Mouse (Mus musculus): ENCODE data around the gene March1.

Gene March1

GRCm38 (mm10) chr8:66022815-66023214, 405.1 kb downstream of the March1 start:
- no peak for DNase-seq

DNA sequence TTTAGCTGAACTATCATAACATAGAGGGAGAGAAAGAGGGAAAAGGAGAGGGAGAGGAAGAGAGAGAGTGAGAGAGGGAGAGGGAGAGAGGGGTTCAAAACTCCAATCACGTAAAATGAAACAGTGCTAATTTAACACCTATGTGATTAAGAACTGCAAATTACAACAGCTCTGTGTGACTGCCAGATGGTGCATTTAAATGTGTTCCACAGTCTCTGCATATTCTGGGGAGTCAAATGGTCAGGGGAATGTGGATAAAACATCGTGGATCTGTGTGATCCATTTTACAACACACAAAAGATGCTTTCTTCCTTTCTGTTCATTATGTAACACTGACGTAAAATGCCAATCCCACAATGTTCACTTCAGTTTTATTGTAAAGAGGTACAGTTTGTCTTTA, 416.0 kb downstream of the March1 start:
- DNase-seq: no peak

DNA sequence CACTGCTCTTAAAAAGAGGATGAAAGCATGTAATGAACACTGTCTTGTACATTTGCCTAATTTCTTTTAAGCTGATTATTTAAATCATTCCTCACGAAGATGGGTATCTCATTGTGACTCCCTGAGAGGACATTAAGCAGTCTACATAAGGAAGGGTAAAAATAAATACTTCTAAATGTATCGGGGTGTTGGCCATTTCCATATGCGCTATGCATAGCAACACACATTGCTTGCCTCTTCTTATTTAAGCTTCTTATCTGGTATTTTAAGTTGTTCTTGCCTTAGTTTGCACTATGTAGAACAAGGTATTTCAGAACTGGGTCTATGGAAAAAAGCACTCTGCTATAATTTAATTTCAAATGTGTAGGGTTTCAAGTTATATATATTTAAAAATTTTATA, 416.7 kb downstream of the March1 start:
- DNase-seq: no peak

- DNase-seq: no peak
Observed at GRCm38 (mm10) chr8:66094152-66094551, 476.5 kb downstream of the March1 start.

DNA sequence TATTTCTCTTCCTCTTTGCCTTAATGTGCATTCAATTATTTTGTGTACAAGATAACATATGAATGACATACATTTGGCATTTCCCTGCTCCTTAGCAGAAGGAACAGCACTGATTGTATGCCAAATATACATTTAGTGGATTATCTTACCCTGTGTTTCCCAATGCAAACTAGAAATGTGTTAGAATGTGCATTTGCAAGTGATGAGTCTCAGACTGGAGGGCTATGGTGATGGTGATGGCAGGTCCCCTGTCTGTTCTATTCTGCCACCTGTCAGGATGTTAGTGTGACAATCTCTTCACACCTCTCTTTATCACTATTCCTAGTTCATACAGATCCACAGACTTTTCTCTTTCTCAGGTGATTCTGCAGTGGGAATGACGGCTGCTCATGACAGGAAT, 480.4 kb downstream of the March1 start:
- no peak for DNase-seq

GRCm38 (mm10) chr8:66119294-66119693, 501.6 kb downstream of the March1 start:
- DNase-seq: no peak

DNA sequence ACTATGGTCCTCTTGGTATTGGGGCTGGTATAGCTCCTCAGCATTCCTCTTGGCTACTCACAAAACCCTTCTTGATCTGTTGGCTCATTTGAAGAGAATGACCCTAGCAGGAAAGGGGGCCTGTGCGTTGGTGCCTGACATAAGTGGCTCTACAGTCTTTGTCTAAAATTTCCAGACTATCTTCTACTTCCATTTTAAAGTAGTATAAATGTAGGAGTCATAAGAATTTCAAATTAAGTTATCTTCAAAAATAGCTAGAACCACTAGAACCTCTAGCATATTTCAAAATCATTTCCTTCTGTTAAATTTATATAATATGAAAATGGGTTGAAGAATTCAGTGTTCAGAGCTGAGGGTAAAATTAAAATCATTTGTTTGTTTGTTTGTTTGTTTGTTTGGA, 541.9 kb downstream of the March1 start:
- DNase-seq: no peak

GRCm38 (mm10) chr8:66166835-66167234, 549.1 kb downstream of the March1 start:
- DNase-seq: no peak

DNA sequence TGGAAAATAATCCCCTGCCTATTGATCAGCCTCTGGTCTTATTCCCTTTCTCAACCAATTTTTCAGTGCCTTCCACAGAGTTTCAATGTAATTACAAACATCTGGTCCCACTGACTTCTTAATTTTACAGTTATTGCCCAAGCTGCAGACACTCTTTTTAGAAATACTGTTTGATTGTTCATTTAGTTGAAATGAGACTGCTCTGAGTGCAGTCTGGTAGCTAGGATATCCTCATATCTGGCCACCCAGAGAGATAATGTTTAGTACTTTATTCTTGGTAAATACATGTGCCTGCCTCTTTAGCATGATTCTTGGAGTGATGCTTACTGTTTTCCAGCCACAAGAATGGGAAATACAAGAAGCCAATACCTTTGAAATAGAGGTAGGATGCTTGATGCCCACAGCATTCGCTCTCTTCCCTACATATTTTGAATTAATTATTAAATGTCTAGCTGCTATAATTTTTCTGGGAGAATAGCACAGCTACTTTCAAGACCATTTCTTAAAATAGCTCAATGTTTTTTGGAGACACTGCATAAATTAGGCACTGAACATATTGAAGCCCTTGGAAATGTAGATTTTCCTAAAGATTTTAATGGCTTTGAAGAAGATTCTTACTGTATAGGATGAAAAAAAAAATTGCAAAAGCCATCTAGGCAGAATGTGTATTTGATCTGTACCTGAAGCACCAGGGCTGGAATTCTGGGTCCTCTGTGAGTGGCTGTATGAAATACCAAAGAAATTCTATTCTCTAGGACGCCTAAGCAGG, 549.9 kb downstream of the March1 start:
- no peak for DNase-seq

DNA sequence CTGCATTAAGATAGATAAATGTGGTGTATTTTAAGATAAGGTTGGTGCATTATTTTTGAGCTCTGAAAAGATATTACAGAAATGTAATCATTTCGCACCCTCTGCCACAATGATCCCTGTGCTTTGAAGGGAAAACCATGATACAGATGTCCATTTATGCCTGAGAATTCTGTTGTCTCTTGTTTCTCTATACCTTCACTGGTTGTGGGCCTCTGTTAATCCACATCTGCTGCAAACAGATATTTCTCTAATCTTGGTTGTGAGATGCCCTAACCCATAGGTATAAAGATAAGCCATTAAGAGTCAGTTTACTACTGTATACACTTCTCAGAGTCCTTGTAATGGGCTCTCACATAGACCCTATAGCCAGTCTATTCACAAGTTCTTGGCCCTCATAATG, 561.6 kb downstream of the March1 start:
- DNase-seq: no peak

DNA sequence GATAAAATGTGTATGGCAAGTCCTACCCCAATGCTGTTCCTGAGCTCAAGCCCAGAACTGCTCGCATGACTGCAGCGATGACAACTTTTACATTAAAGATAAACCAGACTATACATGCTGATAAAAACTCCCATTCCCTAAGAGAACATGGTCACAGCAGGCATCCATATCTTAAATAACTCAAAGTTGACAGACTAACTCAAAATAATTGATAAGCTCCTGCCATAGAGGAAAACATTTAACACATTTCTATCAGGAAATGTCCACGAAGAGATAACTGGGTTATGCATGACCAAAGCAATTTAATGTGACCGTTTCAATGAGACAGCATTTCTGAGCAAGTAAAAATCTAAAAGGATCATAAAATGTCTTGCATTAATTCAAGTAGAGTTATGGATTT, 563.6 kb downstream of the March1 start:
- DNase-seq: no peak

GRCm38 (mm10) chr8:66182257-66182656, 564.6 kb downstream of the March1 start:
- DNase-seq: no peak

GRCm38 (mm10) chr8:66183454-66183853, 565.8 kb downstream of the March1 start:
- DNase-seq: no peak

- DNase-seq: no peak
Observed at GRCm38 (mm10) chr8:66185226-66185625, 567.5 kb downstream of the March1 start.

DNA sequence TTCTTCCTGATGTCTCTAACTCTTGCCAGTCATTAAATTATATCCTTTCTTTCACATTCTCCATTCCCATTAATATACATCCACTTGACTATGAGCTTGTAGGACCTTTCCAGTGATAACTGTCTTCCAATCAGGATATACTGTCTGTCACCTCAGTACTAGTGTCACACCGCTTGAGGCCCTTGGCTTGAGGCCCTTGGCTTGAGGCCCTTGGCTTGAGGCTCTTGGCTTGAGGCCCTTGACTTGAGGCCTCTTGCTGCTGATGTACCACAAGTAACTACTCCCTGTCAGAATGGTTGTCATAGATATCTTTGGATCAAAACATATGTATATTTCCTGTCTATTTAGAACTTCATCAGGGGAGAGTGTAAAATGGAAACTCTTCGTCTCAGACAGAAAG, 576.7 kb downstream of the March1 start:
- DNase-seq: no peak

DNA sequence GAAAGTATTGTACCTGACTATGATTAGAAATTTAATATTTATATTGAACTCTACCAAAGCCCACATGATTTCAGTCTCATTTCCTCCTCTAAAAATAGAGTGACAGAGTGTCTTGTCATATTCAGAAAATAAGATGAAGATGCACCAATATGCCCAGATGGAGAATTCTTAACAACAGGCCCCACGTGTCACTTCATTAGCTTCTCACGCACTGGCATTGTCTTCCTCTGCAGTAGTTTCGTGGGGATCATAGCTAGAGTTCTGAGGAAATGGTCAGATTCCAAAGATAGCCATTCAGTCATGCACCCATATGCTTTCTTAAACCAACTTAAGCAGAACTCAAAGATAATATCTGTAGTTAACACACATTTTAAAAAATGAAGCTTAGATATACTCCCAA, 582.5 kb downstream of the March1 start:
- no peak for DNase-seq

- no peak for DNase-seq
Observed at GRCm38 (mm10) chr8:66203814-66204438, 586.2 kb downstream of the March1 start.

DNA sequence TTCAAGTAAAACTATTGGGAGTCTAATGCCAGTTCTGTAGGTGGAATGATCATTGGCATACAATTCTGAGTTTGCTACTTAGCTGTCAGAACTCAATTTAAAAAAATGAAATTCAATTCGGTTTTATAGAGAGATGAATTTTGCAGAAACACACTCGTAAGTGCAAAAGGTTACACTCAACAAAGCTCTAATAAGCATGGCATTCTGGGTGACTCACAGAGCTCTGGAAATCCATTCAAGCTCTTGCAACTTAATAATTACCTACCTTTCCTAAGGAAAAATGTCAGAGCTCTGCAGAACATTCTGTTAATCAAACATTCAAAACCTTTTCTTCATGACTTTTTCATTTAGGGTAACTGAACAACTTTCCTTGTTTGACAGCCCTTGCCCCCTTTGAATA, 591.9 kb downstream of the March1 start:
- DNase-seq: no peak

- no peak for DNase-seq
Observed at GRCm38 (mm10) chr8:66210294-66210693, 592.6 kb downstream of the March1 start.

- DNase-seq: no peak
Observed at GRCm38 (mm10) chr8:66219974-66220373, 602.3 kb downstream of the March1 start.

GRCm38 (mm10) chr8:66229931-66230330, 612.2 kb downstream of the March1 start:
- no peak for DNase-seq

- DNase-seq: no peak
Observed at GRCm38 (mm10) chr8:66269546-66269945, 651.8 kb downstream of the March1 start.

DNA sequence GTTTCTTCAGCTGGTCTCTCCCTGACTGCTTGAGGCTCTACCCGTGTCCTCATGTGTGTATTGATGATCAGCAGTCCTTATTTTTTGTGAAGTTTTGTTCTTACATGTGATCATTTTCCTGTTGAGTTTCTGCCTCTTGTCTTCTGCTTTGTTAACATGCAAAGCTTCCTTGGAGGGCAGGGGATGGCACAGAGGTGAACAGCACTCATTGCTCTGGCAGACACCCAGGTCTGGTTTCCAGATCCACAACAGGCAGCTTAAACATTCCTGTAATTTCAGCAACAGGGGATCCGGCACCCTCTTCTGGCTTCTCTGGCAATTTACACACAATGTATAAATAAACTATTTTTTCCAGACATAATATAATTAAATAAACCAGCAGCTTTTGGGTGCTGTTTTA, 652.4 kb downstream of the March1 start:
- no peak for DNase-seq

DNA sequence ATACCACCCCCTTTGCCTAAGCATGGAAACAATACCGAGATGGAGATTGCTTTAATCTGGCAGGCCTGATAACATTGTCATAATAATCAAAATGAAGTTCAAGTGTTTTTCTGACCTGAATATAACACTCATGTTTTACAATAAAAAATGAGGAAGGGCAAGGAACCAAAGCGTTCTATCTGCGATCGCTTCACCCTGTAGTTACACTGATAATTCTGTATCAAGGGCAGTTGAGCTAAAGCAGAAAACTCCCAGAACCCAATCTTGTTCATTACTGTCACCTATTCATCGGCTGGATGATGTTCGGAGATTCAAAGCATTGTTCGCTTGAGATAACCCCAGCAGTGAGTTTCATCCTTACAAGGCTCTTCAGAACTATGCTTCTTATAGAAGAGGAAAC, 700.1 kb downstream of the March1 start:
- DNase-seq: no peak
